Mouse (Mus musculus): ENCODE results near the gene Prrc2a. TPM values are rescaled to one million over a fixed set of nuclear protein-coding genes. Genes with fewer than 3 reads are reported as not detected.

Prrc2a gene
- total and polyA plus RNA-seq, 3 experiments, result 71.0 to 663 (median 87.6) TPM

- H3K27ac ChIP-seq (ENCODE audit: control insufficient read depth, low read depth, low read length), result peak overlapping the region; percentile 5; the same call in 1 of the 2 replicates
- peak; percentile 89 for DNase-seq (ENCODE audit: low read depth, low spot score)
- no peaks in the 10 kb centered on the region for H3K9me3 ChIP-seq (replicated peaks; ENCODE audit: insufficient read depth, low read length)
- H3K79me2 ChIP-seq (ENCODE audit: control insufficient read depth, insufficient read depth, low read length, poor library complexity), result peaks cover 5% of the 10 kb centered on the region; the same call in 1 of the 2 replicates
- H3K9ac ChIP-seq (ENCODE audit: control insufficient read depth, low read depth, low read length, poor library complexity, severe bottlenecking), result peak overlapping the region; percentile 71
- H3K4me1 ChIP-seq (ENCODE audit: control insufficient read depth in 1 of 2, insufficient read depth in 2 of 2, low read length in 2 of 2), result peaks cover 12 to 23% of the 10 kb centered on the region in 2 experiments
- no peaks in the 10 kb centered on the region for H3K27me3 ChIP-seq (ENCODE audit: control insufficient read depth in 1 of 2, insufficient read depth in 2 of 2, low read length in 2 of 2)
- peaks cover 0 to 17% of the 10 kb centered on the region in 2 experiments; a peak in 2 of 4 replicates for H3K36me3 ChIP-seq (ENCODE audit: control insufficient read depth in 1 of 2, insufficient read depth in 2 of 2, low read length in 2 of 2)
- H3K4me3 ChIP-seq (ENCODE audit: control insufficient read depth in 1 of 2, insufficient read depth in 1 of 2, low read depth in 2 of 2, low read length in 2 of 2), result peak overlapping the region; percentile 71 to 74
- TF ChIP-seq SMC3 (IDR thresholded peaks at IDR 0.05; ENCODE audit: low read depth, low read length) (peak; percentile 78), GABPA (IDR thresholded peaks at IDR 0.05; ENCODE audit: low read depth, low read length) (no peak), RAD21 (IDR thresholded peaks at IDR 0.05; ENCODE audit: low read depth, low read length) (peak; percentile 51), ZC3H11A (IDR thresholded peaks at IDR 0.05; ENCODE audit: low read depth, low read length) (peak; percentile 47), MAFK (IDR thresholded peaks at IDR 0.05; ENCODE audit: borderline replicate concordance, low read depth, low read length) (no peak), TCF12 (IDR thresholded peaks at IDR 0.05; ENCODE audit: low read depth, low read length) (0 out of 2 replicates have a peak, but pooled peaks have one; percentile 42), EP300 (IDR thresholded peaks at IDR 0.05; ENCODE audit: low read depth in 1 of 2, low read length in 2 of 2) (peak in 1 of 2 experiments; percentile 18; a peak in 2 of 4 replicates), KAT2A (conservative IDR thresholded peaks at IDR 0.05; ENCODE audit: low read depth, low read length) (no peak), ETS1 (IDR thresholded peaks at IDR 0.05; ENCODE audit: low read depth, low read length) (peak; percentile 42; the same call in 1 of the 2 replicates), SIN3A (IDR thresholded peaks at IDR 0.05; ENCODE audit: low read length) (peak; percentile 74), MAX (IDR thresholded peaks at IDR 0.05; ENCODE audit: low read length) (peak; percentile 10; the same call in 1 of the 2 replicates), CHD1 (IDR thresholded peaks at IDR 0.05; ENCODE audit: low read depth, low read length) (no peak), MYB (IDR thresholded peaks at IDR 0.05; ENCODE audit: low read depth, low read length) (no peak), NRF1 (IDR thresholded peaks at IDR 0.05; ENCODE audit: insufficient read depth, low read depth, low read length, poor library complexity, severe bottlenecking) (peak; percentile 52; the same call in 1 of the 2 replicates), POLR2A (IDR thresholded peaks at IDR 0.05; ENCODE audit: control insufficient read depth in 1 of 2, insufficient read depth in 1 of 2, low read depth in 1 of 2, low read length in 2 of 2, poor library complexity in 1 of 2) (peak in 1 of 2 experiments; percentile 42; a peak in 2 of 4 replicates), RCOR1 (IDR thresholded peaks at IDR 0.05; ENCODE audit: low read depth, low read length) (no peak), E2F4 (IDR thresholded peaks at IDR 0.05; ENCODE audit: borderline replicate concordance, low read depth, low read length) (no peak), HCFC1 (IDR thresholded peaks at IDR 0.05; ENCODE audit: low read depth, low read length) (peak; percentile 29; the same call in 1 of the 2 replicates), NELFE (IDR thresholded peaks at IDR 0.05; ENCODE audit: low read depth, low read length) (peak; percentile 42; the same call in 1 of the 2 replicates), MYC (IDR thresholded peaks at IDR 0.05; ENCODE audit: low read depth, low read length) (no peak), USF2 (IDR thresholded peaks at IDR 0.05; ENCODE audit: borderline replicate concordance in 1 of 2, insufficient read depth in 1 of 2, low read depth in 1 of 2, low read length in 2 of 2) (no peak), MXI1 (IDR thresholded peaks at IDR 0.05; ENCODE audit: low read depth, low read length) (no peak; the same call in 1 of the 2 replicates), ZMIZ1 (IDR thresholded peaks at IDR 0.05; ENCODE audit: low read depth, low read length) (no peak), ELF1 (IDR thresholded peaks at IDR 0.05; ENCODE audit: low read depth, low read length) (no peak), POLR2AphosphoS5 (IDR thresholded peaks at IDR 0.05; ENCODE audit: borderline replicate concordance, low read depth, low read length) (no peak), BHLHE40 (IDR thresholded peaks at IDR 0.05; ENCODE audit: borderline replicate concordance, low read depth, low read length) (no peak), TAL1 (IDR thresholded peaks at IDR 0.05; ENCODE audit: low read length) (no peak), POLR2AphosphoS2 (IDR thresholded peaks at IDR 0.05; ENCODE audit: low read length) (no peak), TBP (IDR thresholded peaks at IDR 0.05; ENCODE audit: low read depth, low read length) (no peak), CTCF (IDR thresholded peaks at IDR 0.05 in 2 of 3, conservative IDR thresholded peaks at IDR 0.05 in 1 of 3; ENCODE audit: control insufficient read depth in 1 of 3, insufficient read depth in 1 of 3, low read depth in 2 of 3, low read length in 3 of 3, poor library complexity in 1 of 3, severe bottlenecking in 1 of 3) (peak; percentile 81 to 96 (median 96)), ZKSCAN1 (IDR thresholded peaks at IDR 0.05; ENCODE audit: low read depth, low read length) (no peak), UBTF (IDR thresholded peaks at IDR 0.05; ENCODE audit: borderline replicate concordance, insufficient read depth, low read depth, low read length) (0 out of 2 replicates have a peak, but pooled peaks have one; percentile 11), MEF2A (IDR thresholded peaks at IDR 0.05; ENCODE audit: extremely low read depth, insufficient replicate concordance, low read depth, low read length, poor library complexity, severe bottlenecking) (no peak), GATA1 (IDR thresholded peaks at IDR 0.05; ENCODE audit: low read depth, low read length) (no peak), USF1 (IDR thresholded peaks at IDR 0.05; ENCODE audit: low read depth, low read length) (no peak)
These were observed 31.1 kb upstream of the Prrc2a start for GRCm38 (mm10) chr17:35195631-35196320.
